Mouse (Mus musculus): ENCODE measurements around the gene Bahcc1. TPM values are rescaled to one million over a fixed set of nuclear protein-coding genes. Genes with fewer than 3 reads are reported as not detected.

Gene Bahcc1
- polyA plus RNA-seq, 1 experiment, result 9.2 TPM

DNA sequence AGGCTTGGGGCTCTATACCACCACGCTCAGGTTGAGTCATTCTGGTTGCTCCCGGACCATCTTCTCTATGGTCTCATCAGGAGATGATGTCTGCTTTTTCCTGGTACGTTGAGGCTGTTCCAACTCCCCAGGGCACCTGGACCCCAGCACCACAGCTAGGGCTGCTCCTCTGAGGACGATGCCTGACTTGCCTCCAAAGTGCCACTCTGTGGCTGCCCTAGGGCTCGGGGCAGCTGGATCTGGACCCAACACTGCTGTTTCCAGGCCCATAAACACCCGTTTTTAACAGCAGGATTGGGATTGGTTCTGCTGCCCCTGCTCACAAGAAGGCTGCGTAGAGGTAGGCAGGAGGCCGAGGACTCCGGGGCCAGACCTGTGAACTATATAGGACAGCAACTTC is 70.4 kb downstream of the Bahcc1 start:
- H3K4me1 ChIP-seq (ENCODE audit: control insufficient read depth, insufficient read depth, low read length), result peaks cover 15% of the 10 kb centered on the region
- 84% methylated on average over 9 of the region's 9 CpGs for WGBS
- no peak overlapping the region for H3K4me3 ChIP-seq (ENCODE audit: insufficient read depth, low read depth, low read length)
- H3K36me3 ChIP-seq (ENCODE audit: control insufficient read depth, insufficient read depth, low read length), result no peaks in the 10 kb centered on the region
- no peaks in the 10 kb centered on the region for H3K27me3 ChIP-seq (replicated peaks; ENCODE audit: control insufficient read depth, insufficient read depth, low read length)
- no peak for DNase-seq
- no peak for TF ChIP-seq CTCF (conservative IDR thresholded peaks at IDR 0.05; ENCODE audit: insufficient read depth, insufficient read length, low read depth, low read length)
- no peak for TF ChIP-seq POLR2A (IDR thresholded peaks at IDR 0.05; ENCODE audit: low read depth, low read length)
- no peak overlapping the region for H3K27ac ChIP-seq (ENCODE audit: insufficient read depth, low read depth, low read length)

GRCm38 (mm10) chr11:120303559-120304349 is 71.0 kb downstream of the Bahcc1 start:
- Histone ChIP-seq H3K27me3 (replicated peaks; ENCODE audit: control insufficient read depth, insufficient read depth, low read length) (no peaks in the 10 kb centered on the region), H3K4me3 (ENCODE audit: insufficient read depth, low read depth, low read length) (no peak overlapping the region), H3K4me1 (ENCODE audit: control insufficient read depth, insufficient read depth, low read length) (peaks cover 15% of the 10 kb centered on the region), H3K27ac (ENCODE audit: insufficient read depth, low read depth, low read length) (no peak overlapping the region), H3K36me3 (ENCODE audit: control insufficient read depth, insufficient read depth, low read length) (no peaks in the 10 kb centered on the region)
- TF ChIP-seq CTCF (conservative IDR thresholded peaks at IDR 0.05; ENCODE audit: insufficient read depth, insufficient read length, low read depth, low read length) (no peak), POLR2A (IDR thresholded peaks at IDR 0.05; ENCODE audit: low read depth, low read length) (no peak)
- WGBS, result 97% methylated on average over 21 of the region's 21 CpGs
- no peak for DNase-seq

DNA sequence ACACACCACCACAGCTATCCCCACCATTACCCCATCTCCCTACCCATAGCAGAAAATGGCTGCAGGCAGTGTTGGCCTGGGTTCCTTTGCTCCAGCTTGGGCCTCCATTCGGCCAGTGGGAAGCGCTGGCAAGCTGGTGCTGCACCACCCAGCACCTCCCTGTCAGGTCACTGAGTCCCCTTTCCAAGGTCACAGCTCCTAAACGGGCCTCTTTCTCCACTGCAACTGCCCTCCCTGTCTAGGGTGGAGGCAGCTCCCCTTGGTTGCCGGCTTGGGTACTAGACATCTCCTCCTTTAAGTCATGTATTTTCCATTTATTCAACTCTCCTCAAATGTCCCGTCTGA is 71.6 kb downstream of the Bahcc1 start:
- no peak for TF ChIP-seq POLR2A (IDR thresholded peaks at IDR 0.05; ENCODE audit: low read depth, low read length)
- TF ChIP-seq CTCF (conservative IDR thresholded peaks at IDR 0.05; ENCODE audit: insufficient read depth, insufficient read length, low read depth, low read length), result no peak
- Histone ChIP-seq H3K36me3 (ENCODE audit: control insufficient read depth, insufficient read depth, low read length) (no peaks in the 10 kb centered on the region), H3K27ac (ENCODE audit: insufficient read depth, low read depth, low read length) (no peak overlapping the region), H3K27me3 (replicated peaks; ENCODE audit: control insufficient read depth, insufficient read depth, low read length) (no peaks in the 10 kb centered on the region), H3K4me3 (ENCODE audit: insufficient read depth, low read depth, low read length) (no peak overlapping the region), H3K4me1 (ENCODE audit: control insufficient read depth, insufficient read depth, low read length) (peaks cover 15% of the 10 kb centered on the region)
- peak; percentile 42 for DNase-seq
- 41% methylated on average over 5 of the region's 5 CpGs for WGBS

GRCm38 (mm10) chr11:120304886-120305534 is 72.3 kb downstream of the Bahcc1 start:
- Histone ChIP-seq H3K27ac (ENCODE audit: insufficient read depth, low read depth, low read length) (peak overlapping the region; percentile 54), H3K4me1 (ENCODE audit: control insufficient read depth, insufficient read depth, low read length) (peaks cover 15% of the 10 kb centered on the region), H3K36me3 (ENCODE audit: control insufficient read depth, insufficient read depth, low read length) (no peaks in the 10 kb centered on the region), H3K4me3 (ENCODE audit: insufficient read depth, low read depth, low read length) (peak overlapping the region; percentile 60), H3K27me3 (replicated peaks; ENCODE audit: control insufficient read depth, insufficient read depth, low read length) (no peaks in the 10 kb centered on the region)
- under 1% methylated on average over 53 of the region's 53 CpGs for WGBS
- peak; percentile 96 for DNase-seq
- peak; percentile 30; the same call in 1 of the 2 replicates for TF ChIP-seq CTCF (conservative IDR thresholded peaks at IDR 0.05; ENCODE audit: insufficient read depth, insufficient read length, low read depth, low read length)
- no peak for TF ChIP-seq POLR2A (IDR thresholded peaks at IDR 0.05; ENCODE audit: low read depth, low read length)

- Histone ChIP-seq H3K27me3 (replicated peaks; ENCODE audit: control insufficient read depth, insufficient read depth, low read length) (no peaks in the 10 kb centered on the region), H3K27ac (ENCODE audit: insufficient read depth, low read depth, low read length) (peak overlapping the region; percentile 54), H3K36me3 (ENCODE audit: control insufficient read depth, insufficient read depth, low read length) (no peaks in the 10 kb centered on the region), H3K4me3 (ENCODE audit: insufficient read depth, low read depth, low read length) (peak overlapping the region; percentile 60), H3K4me1 (ENCODE audit: control insufficient read depth, insufficient read depth, low read length) (peaks cover 18% of the 10 kb centered on the region)
- DNase-seq, result no peak
- WGBS, result 38% methylated on average over 15 of the region's 15 CpGs
- TF ChIP-seq CTCF (conservative IDR thresholded peaks at IDR 0.05; ENCODE audit: insufficient read depth, insufficient read length, low read depth, low read length) (no peak), POLR2A (IDR thresholded peaks at IDR 0.05; ENCODE audit: low read depth, low read length) (no peak)
These were observed 73.0 kb downstream of the Bahcc1 start for GRCm38 (mm10) chr11:120305535-120306365.

DNA sequence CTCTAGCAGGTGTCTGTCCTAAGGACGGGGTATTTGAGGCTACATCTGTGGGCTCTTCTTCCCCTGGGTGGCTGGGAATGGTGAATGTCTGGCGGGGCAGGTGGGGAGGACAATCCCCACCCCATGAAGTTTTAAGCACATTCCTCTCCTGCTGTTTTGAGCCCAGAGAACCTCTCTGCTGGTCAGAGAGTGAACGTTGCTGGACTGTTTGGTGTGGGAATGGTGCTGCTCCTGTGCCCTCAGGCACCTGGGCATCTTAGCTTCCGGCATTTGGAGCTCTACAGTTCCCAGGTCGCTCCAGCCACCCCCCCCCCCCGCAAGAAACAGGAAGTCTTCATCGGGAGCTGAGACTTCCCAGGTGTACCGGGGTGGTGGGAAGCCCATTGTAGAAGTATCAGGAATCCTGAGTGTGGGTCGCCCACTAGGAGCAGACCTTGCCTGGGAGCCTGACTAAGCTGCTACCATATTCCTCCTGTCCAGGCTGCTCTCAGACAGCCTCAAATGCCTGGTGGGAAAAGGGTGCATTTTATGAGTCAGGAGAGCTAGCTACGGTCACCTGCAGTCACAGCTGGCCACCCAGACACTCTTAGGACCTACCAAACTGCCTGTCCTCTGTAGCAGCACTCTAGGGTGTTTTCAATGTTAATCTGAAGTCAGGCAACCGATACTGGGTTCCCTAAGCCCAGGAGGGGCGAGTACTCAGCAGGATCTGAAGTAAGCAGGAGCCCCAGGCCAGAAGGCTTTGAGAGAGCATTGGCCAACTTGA is 73.8 kb downstream of the Bahcc1 start:
- no peaks in the 10 kb centered on the region for H3K27me3 ChIP-seq (replicated peaks; ENCODE audit: control insufficient read depth, insufficient read depth, low read length)
- WGBS, result 68% methylated on average over 12 of the region's 12 CpGs
- no peak for DNase-seq
- H3K4me3 ChIP-seq (ENCODE audit: insufficient read depth, low read depth, low read length), result no peak overlapping the region
- TF ChIP-seq CTCF (conservative IDR thresholded peaks at IDR 0.05; ENCODE audit: insufficient read depth, insufficient read length, low read depth, low read length) (no peak), POLR2A (IDR thresholded peaks at IDR 0.05; ENCODE audit: low read depth, low read length) (no peak)
- no peak overlapping the region for H3K27ac ChIP-seq (ENCODE audit: insufficient read depth, low read depth, low read length)
- no peaks in the 10 kb centered on the region for H3K36me3 ChIP-seq (ENCODE audit: control insufficient read depth, insufficient read depth, low read length)
- peaks cover 18% of the 10 kb centered on the region for H3K4me1 ChIP-seq (ENCODE audit: control insufficient read depth, insufficient read depth, low read length)

All from kidney, adult 2 months (tissue).